Mouse (Mus musculus) G1E (cell line): ENCODE data around the gene Dennd1a.

ENCODE experiments used
- CTCF ChIP-seq: IDR thresholded peaks from 2 replicates; pipeline ENCODE4 v1.5.1; 2012; ENCODE audit warnings: low read depth, low read length, inconsistent platforms, mixed read lengths
- GATA1 ChIP-seq: IDR thresholded peaks from 2 replicates; pipeline ENCODE4 v1.6.1; 2012; ENCODE audit warnings: borderline replicate concordance, low read length, inconsistent platforms, mixed read lengths
- POLR2AphosphoS5 ChIP-seq: IDR thresholded peaks from 2 replicates; pipeline ENCODE4 v1.6.1; 2012; ENCODE audit warnings: low read depth, low read length, inconsistent platforms; ENCODE audit not compliant: insufficient replicate concordance
- TAL1 ChIP-seq: conservative IDR thresholded peaks from 2 replicates; pipeline ENCODE4 v1.6.1; 2012; ENCODE audit warnings: low read depth, low read length, inconsistent platforms, mixed read lengths

GRCm38 (mm10) chr2:37850626-37851025, 436.6 kb downstream of the Dennd1a start:
- TF ChIP-seq GATA1 (no peak), CTCF (no peak), POLR2AphosphoS5 (no peak), TAL1 (no peak)
